Mouse (Mus musculus): Measurements from ENCODE around the gene Vav2. TPM values are rescaled to one million over a fixed set of nuclear protein-coding genes. Genes with fewer than 3 reads are reported as not detected.

Gene Vav2
- total RNA-seq, 4 experiments from 2014 or later = 2.0 to 2.2 (median 2.0) TPM

Small RNA genes within 50 kb of the gene (microRNA-seq; reads per million reads assigned to microRNA genes)
- not detected for gene Gm24049
- gene Mir7578 = not detected

Other genes with a start within 250 kb of the Vav2 start
- gene Sardh, start 178.7 kb downstream of the Vav2 start, total RNA-seq (2022) = 1 to 10 TPM in 3 of 4 experiments, under 1 TPM in 1; 0.46 to 1.8 (median 1.5) TPM
- gene Brd3os, start 15.3 kb upstream of the Vav2 start, total RNA-seq (2022) = 1 to 10 TPM in 1 of 4 experiments, under 1 TPM in 3; 0.70 to 1.2 (median 0.82) TPM
- gene Brd3, start 80.6 kb upstream of the Vav2 start, total RNA-seq (2022) = 10 to 100 TPM; 19.4 to 29.0 (median 24.9) TPM
- gene Wdr5, start 88.1 kb upstream of the Vav2 start, total RNA-seq (2022) = 10 to 100 TPM; 15.4 to 19.7 (median 17.1) TPM
- 100 to 1,000 TPM; 127 to 155 (median 141) TPM for gene Rxra, start 249.4 kb upstream of the Vav2 start, total RNA-seq (2022)